Mouse (Mus musculus) forebrain, embryonic 10.5 days (tissue): Measurements from ENCODE around the gene Vamp2. TPM values are rescaled to one million over a fixed set of nuclear protein-coding genes. Genes with fewer than 3 reads are reported as not detected.

Source experiments
- DNase-seq: peaks from one replicate; pipeline ENCODE4 v3.0.0-alpha.2; 2017; ENCODE audit warnings: low spot score; ENCODE audit errors: extremely low spot score
- H3K27ac ChIP-seq: fragments of 300-500 bp; sonication (generic); 2 replicates; pipeline ENCODE4 v1.5.1; 2016; ENCODE audit warnings: mild to moderate bottlenecking
- H3K27me3 ChIP-seq: fragments of 300-500 bp; sonication (generic); 2 replicates; pipeline ENCODE4 v1.6.1; 2016; ENCODE audit warnings: mild to moderate bottlenecking; ENCODE audit not compliant: poor library complexity, severe bottlenecking
- H3K36me3 ChIP-seq: fragments of 300-500 bp; sonication (generic); replicated peaks from 2 replicates; pipeline ENCODE4 v1.6.1; 2016; ENCODE audit warnings: mild to moderate bottlenecking, moderate library complexity
- H3K4me1 ChIP-seq: fragments of 300-500 bp; sonication (generic); 2 replicates; pipeline ENCODE4 v1.6.1; 2016
- H3K4me3 ChIP-seq: fragments of 300-500 bp; sonication (generic); 2 replicates; pipeline ENCODE4 v1.5.1; 2016; ENCODE audit warnings: mild to moderate bottlenecking, moderate library complexity
- H3K9me3 ChIP-seq: fragments of 300-500 bp; sonication (generic); 2 replicates; pipeline ENCODE4 v1.6.1; 2016; ENCODE audit warnings: mild to moderate bottlenecking, moderate library complexity
- WGBS: fragments of 180-500 bp; shearing (Covaris S2); methylation state at CpG from one replicate; pipeline ENCODE4 v1.1.7; 2016; 5-methylcytosine and 5-hydroxymethylcytosine counted together
- polyA plus RNA-seq: library from polyadenylated mRNA; unstranded; fragments of >200 nt; fragmentation: Nextera tagmentation; extraction: Ambion mirVana; gene quantifications from 2 replicates; pipeline ENCODE4 v1.2.1, GENCODE M21; 2016

The Vamp2 gene
- polyA plus RNA-seq, 1 experiment from 2014 or later, result 57.6 TPM

DNA sequence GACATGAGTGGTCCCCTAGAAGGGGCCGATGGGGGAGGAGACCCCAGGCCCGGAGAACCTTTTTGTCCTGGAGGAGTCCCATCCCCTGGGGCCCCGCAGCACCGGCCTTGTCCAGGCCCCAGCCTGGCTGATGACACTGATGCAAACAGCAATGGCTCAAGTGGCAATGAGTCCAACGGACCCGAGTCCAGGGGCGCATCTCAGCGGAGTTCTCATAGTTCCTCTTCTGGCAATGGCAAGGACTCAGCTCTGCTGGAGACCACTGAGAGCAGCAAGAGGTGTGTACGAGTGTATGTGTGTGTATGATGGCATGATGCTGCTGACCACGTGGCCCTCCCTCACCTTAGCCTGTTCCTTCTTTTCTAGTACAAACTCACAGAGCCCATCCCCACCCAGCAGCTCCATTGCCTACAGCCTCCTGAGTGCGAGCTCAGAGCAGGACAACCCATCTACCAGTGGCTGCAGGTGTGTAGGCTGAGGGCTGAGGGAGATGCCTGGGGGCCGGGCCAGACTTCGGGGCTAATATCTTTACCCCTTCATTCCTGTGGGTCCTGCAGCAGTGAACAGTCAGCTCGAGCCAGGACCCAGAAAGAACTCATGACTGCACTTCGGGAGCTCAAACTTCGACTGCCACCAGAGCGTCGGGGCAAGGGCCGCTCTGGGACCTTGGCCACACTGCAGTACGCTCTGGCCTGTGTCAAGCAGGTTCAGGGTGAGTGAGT lies 12.5 kb downstream of the Vamp2 start:
- no peak for DNase-seq
- no peaks in the 10 kb centered on the region for H3K27me3 ChIP-seq
- H3K4me1 ChIP-seq, result peaks cover 53% of the 10 kb centered on the region
- H3K9me3 ChIP-seq, result no peaks in the 10 kb centered on the region
- WGBS, result 94% methylated on average over 20 of the region's 20 CpGs
- peak overlapping the region; percentile 86 for H3K27ac ChIP-seq
- peaks cover 53% of the 10 kb centered on the region for H3K36me3 ChIP-seq
- H3K4me3 ChIP-seq, result peak overlapping the region; percentile 65

DNA sequence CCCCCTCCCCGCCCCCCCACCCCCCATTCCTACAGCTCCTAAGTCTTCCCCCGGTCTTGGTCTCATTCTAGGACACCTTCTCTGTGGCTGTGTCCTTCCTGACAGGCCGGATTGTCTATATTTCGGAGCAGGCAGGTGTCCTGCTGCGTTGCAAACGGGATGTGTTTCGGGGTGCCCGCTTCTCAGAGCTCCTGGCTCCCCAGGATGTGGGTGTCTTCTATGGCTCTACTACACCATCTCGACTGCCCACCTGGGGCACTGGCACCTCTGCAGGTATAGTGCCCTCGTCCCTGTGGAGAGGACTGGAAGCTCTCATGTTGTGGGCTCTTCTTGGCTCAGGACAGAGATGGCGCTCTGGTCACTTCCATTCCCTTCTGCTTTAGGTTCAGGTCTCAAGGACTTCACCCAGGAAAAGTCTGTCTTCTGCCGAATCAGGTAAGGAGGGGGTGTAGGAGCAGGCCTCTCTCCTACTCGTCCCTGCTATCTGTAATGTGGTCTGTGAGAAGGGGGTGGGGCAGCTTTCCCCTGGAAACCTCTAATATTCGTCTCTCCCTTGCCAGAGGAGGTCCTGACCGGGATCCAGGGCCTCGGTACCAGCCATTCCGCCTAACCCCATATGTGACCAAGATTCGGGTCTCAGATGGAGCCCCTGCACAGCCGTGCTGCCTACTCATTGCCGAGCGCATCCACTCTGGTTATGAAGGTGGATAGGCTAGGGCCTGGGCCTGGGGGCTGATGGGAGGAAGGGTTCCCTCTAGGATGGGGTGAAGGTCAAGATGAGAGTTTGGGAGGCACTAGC lies 13.5 kb downstream of the Vamp2 start:
- no peak overlapping the region for H3K4me3 ChIP-seq
- no peak overlapping the region for H3K27ac ChIP-seq
- DNase-seq, result no peak
- peaks cover 43% of the 10 kb centered on the region for H3K4me1 ChIP-seq
- H3K36me3 ChIP-seq, result peaks cover 63% of the 10 kb centered on the region
- H3K9me3 ChIP-seq, result no peaks in the 10 kb centered on the region
- H3K27me3 ChIP-seq, result no peaks in the 10 kb centered on the region
- WGBS, result 89% methylated on average over 21 of the region's 21 CpGs

DNA sequence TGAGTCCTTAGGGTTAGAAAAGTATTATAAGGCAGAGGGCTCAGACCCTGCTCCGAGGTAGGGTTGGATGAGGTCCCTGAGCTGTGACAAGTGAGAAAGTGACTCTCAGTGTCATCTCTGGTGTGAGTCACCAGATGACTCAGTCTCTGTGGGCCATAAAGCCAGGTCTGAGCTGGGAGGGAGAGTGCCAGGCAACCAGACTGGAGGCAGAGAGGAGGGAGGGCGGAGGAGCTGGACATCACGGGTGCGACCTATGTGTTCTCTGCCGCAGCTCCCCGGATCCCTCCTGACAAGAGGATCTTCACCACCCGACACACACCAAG lies 14.1 kb downstream of the Vamp2 start:
- peaks cover 69% of the 10 kb centered on the region for H3K36me3 ChIP-seq
- DNase-seq, result no peak
- 93% methylated on average over 7 of the region's 7 CpGs for WGBS

DNA sequence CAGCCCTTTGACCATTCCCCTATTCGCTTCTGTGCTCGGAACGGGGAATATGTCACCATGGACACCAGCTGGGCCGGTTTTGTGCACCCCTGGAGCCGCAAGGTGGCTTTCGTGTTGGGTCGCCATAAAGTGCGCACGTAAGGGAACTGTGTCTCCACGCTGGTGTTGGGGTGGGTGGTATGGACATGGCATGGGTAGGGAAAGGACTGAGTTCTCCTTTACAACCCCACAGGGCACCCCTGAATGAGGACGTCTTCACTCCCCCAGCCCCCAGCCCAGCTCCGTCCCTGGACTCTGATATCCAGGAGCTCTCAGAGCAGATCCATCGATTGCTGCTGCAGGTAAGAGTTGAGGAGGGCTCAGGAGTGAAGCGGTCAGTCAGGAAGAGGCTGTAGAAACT lies 14.8 kb downstream of the Vamp2 start:
- no peak overlapping the region; the same call in 1 of the 2 replicates for H3K4me3 ChIP-seq
- H3K9me3 ChIP-seq, result no peaks in the 10 kb centered on the region
- DNase-seq, result no peak
- WGBS, result 95% methylated on average over 14 of the region's 14 CpGs
- H3K27me3 ChIP-seq, result no peaks in the 10 kb centered on the region
- peaks cover 77% of the 10 kb centered on the region for H3K36me3 ChIP-seq
- peaks cover 30% of the 10 kb centered on the region for H3K4me1 ChIP-seq
- no peak overlapping the region for H3K27ac ChIP-seq

More for the DNA sequence above, 14.1 kb downstream of the Vamp2 start:
- Histone ChIP-seq H3K4me1 (peaks cover 37% of the 10 kb centered on the region), H3K27me3 (no peaks in the 10 kb centered on the region), H3K9me3 (no peaks in the 10 kb centered on the region), H3K27ac (no peak overlapping the region), H3K4me3 (no peak overlapping the region)

DNA sequence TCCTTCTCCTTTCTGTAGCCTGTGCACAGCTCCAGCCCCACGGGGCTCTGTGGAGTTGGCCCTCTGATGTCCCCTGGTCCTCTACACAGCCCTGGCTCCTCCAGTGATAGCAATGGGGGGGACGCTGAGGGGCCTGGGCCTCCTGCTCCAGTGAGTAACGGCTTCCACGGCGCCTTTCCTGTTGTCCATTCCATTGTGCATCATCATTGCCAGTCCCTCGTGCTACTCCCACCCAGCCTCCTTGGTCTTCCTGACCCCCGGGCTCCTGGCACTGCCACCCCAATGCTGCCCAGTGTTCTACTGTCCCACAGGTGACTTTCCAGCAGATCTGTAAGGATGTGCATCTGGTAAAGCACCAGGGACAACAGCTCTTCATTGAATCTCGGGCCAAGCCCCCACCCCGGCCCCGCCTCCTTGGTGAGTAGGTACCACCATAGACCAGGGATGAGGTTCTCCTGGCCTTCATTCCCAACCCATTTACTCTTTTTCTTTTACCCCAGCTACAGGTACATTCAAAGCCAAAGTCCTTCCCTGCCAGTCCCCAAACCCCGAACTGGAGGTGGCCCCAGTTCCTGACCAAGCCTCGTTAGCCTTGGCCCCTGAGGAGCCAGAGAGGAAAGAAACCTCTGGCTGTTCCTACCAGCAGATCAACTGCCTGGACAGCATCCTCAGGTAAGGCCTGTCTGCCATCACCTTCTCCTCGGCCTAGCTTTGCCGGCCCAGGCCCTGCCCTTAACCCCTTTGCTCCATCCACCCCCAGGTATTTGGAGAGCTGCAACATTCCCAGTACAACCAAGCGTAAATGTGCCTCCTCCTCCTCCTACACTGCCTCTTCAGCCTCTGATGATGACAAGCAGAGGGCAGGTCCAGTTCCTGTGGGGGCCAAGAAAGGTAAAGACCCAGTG lies 15.5 kb downstream of the Vamp2 start:
- no peaks in the 10 kb centered on the region for H3K27me3 ChIP-seq
- 90% methylated on average over 15 of the region's 15 CpGs for WGBS
- H3K36me3 ChIP-seq, result peaks cover 83% of the 10 kb centered on the region
- H3K9me3 ChIP-seq, result no peaks in the 10 kb centered on the region
- no peak for DNase-seq
- H3K4me1 ChIP-seq, result peaks cover 23% of the 10 kb centered on the region
- H3K27ac ChIP-seq, result peak overlapping the region; percentile 13; the same call in 1 of the 2 replicates
- H3K4me3 ChIP-seq, result no peak overlapping the region; the same call in 1 of the 2 replicates

DNA sequence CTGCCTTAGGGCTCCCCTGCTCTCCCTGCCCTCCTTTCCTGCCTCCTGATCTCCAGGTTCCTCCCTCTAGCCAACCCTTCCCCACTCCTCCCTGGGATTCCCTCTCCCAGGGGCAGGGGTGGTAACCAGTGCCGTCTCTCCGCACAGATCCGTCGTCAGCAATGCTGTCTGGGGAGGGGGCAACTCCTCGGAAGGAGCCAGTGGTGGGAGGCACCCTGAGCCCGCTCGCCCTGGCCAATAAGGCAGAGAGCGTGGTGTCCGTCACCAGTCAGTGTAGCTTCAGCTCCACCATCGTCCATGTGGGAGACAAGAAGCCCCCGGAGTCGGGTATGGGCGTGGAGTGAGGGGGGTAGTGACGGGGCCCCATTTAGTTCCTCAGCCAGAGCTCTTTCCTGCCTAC lies 16.2 kb downstream of the Vamp2 start:
- Histone ChIP-seq H3K4me1 (peaks cover 23% of the 10 kb centered on the region), H3K36me3 (peaks cover 90% of the 10 kb centered on the region), H3K27ac (peak overlapping the region; percentile 13; the same call in 1 of the 2 replicates), H3K27me3 (no peaks in the 10 kb centered on the region), H3K4me3 (no peak overlapping the region; the same call in 1 of the 2 replicates), H3K9me3 (no peaks in the 10 kb centered on the region)
- no peak for DNase-seq
- WGBS, result 89% methylated on average over 14 of the region's 14 CpGs

DNA sequence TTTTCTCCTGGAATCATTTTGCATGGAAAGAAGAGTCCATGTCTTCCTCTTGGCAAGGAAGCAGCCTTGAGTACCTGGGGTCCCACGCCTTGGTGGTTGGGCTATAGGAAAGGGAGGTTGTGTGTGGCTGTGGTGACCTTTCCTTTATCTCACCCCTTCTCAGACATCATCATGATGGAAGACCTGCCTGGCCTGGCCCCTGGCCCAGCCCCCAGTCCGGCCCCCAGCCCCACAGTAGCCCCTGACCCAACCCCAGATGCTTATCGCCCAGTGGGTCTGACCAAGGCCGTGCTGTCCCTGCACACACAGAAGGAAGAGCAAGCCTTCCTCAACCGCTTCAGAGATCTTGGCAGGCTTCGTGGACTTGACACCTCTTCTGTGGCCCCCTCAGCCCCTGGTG lies 16.9 kb downstream of the Vamp2 start:
- H3K9me3 ChIP-seq, result no peaks in the 10 kb centered on the region
- DNase-seq, result no peak
- peaks cover 22% of the 10 kb centered on the region for H3K4me1 ChIP-seq
- peaks cover 92% of the 10 kb centered on the region for H3K36me3 ChIP-seq
- no peaks in the 10 kb centered on the region for H3K27me3 ChIP-seq
- WGBS, result 89% methylated on average over 6 of the region's 6 CpGs
- peak overlapping the region; percentile 9; the same call in 1 of the 2 replicates for H3K4me3 ChIP-seq
- no peak overlapping the region for H3K27ac ChIP-seq

DNA sequence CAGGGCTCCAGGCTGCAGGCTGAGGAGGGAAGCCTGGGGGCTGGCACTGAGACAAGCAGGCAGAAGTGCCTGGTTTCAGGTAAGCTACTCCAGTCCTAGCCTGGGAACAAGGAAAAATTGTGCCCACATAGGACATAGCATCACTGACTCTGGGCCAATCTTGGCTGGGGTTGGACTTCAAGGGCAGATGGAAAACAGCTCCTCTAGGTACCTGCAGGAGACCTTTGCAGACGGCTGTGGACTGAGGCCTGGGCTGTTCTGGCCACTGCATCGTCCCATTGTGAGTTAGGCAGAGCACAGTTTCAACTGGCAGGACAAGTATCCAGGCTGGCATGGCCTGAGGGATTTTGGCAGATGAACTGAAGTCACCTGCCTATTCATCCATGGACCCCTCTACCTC lies 17.5 kb downstream of the Vamp2 start:
- no peak for DNase-seq

DNA sequence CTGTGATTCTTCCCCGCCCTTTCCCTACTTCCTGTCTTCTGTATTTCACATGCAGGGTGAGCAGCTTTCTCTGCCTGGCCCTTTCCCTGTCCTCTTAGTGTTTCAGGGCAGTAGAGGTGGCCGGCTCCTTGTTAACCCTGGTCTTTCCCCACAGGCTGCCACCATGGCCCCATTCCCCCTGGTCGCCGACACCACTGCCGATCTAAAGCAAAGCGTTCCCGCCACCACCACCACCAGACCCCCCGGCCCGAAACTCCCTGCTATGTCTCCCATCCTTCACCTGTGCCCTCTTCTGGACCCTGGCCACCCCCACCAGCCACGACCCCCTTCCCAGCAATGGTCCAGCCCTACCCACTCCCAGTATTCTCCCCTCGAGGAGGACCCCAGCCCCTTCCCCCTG lies 18.0 kb downstream of the Vamp2 start:
- H3K4me1 ChIP-seq, result peaks cover 15% of the 10 kb centered on the region
- H3K36me3 ChIP-seq, result peaks cover 83% of the 10 kb centered on the region
- no peak overlapping the region for H3K27ac ChIP-seq
- H3K9me3 ChIP-seq, result no peaks in the 10 kb centered on the region
- H3K4me3 ChIP-seq, result no peak overlapping the region
- WGBS, result 86% methylated on average over 11 of the region's 11 CpGs
- no peak for DNase-seq
- peaks cover under 1% of the 10 kb centered on the region; the same call in 1 of the 2 replicates for H3K27me3 ChIP-seq

More for the DNA sequence above, 17.5 kb downstream of the Vamp2 start:
- Histone ChIP-seq H3K4me1 (peaks cover 16% of the 10 kb centered on the region), H3K36me3 (peaks cover 89% of the 10 kb centered on the region), H3K4me3 (peak overlapping the region; percentile 9; the same call in 1 of the 2 replicates), H3K27me3 (no peaks in the 10 kb centered on the region), H3K9me3 (no peaks in the 10 kb centered on the region), H3K27ac (no peak overlapping the region)
- WGBS, result 78% methylated on average over 2 of the region's 2 CpGs

DNA sequence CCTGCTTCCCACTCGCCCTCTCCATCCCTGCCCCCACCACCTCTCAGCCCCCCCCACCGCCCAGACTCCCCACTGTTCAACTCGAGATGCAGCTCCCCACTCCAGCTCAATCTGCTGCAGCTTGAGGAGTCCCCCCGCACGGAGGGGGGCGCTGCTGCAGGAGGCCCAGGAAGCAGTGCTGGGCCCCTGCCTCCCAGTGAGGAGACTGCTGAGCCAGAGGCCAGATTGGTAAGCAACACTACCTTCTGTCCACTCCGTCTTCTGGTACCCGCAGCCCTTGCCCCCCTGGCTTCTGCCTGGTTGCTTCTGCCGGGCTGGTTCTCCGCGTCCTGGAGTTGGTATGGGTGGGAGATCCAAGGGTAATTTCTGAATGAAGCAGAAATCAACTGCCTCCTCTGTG lies 18.6 kb downstream of the Vamp2 start:
- WGBS, result 86% methylated on average over 11 of the region's 11 CpGs
- H3K27ac ChIP-seq, result no peak overlapping the region
- no peak overlapping the region for H3K4me3 ChIP-seq
- peaks cover 78% of the 10 kb centered on the region for H3K36me3 ChIP-seq
- H3K27me3 ChIP-seq, result peaks cover 6% of the 10 kb centered on the region
- H3K9me3 ChIP-seq, result no peaks in the 10 kb centered on the region
- no peak for DNase-seq
- peaks cover 21% of the 10 kb centered on the region for H3K4me1 ChIP-seq

DNA sequence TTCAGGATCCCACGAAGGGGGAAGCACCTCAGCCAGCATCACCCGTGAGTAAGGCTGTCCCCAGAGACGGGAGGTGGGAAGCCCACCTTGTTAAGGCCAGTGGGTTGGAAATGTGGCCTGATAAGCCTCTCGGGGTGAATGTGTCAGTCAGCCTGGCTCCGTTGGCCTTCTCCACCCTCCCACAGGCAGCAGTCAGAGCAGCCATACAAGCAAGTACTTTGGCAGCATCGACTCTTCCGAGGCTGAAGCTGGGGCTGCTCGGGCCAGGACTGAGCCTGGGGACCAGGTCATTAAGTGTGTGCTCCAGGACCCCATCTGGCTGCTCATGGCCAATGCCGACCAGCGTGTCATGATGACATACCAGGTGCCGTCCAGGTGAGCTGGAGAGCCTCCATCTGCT lies 19.4 kb downstream of the Vamp2 start:
- no peak for DNase-seq
- H3K27ac ChIP-seq, result no peak overlapping the region
- H3K9me3 ChIP-seq, result no peaks in the 10 kb centered on the region
- peaks cover 28% of the 10 kb centered on the region for H3K4me1 ChIP-seq
- peak overlapping the region; percentile 18; the same call in 1 of the 2 replicates for H3K4me3 ChIP-seq
- 91% methylated on average over 11 of the region's 11 CpGs for WGBS
- peaks cover 70% of the 10 kb centered on the region for H3K36me3 ChIP-seq
- peaks cover 13% of the 10 kb centered on the region for H3K27me3 ChIP-seq

DNA sequence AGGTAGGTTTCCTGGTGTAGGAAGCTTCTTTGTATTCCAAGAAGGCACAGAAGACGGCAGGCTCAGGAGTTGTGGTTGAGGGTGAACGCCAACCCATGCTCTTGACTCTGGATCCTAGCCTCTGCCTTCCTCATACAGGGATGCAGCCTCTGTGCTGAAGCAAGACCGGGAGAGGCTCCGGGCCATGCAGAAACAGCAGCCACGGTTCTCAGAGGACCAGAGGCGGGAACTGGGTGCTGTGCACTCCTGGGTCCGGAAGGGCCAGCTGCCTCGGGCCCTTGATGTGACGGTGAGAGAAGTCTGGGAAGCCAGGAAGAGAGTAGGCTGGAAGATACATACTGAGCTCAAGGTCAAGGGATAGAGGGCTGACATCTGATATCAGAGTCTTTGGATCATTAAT lies 19.9 kb downstream of the Vamp2 start:
- H3K36me3 ChIP-seq, result peaks cover 64% of the 10 kb centered on the region
- WGBS, result 94% methylated on average over 9 of the region's 9 CpGs
- H3K4me3 ChIP-seq, result 0 out of 2 replicates have a peak overlapping the region, but pooled peaks have one; percentile 10

More for the DNA sequence above, 19.9 kb downstream of the Vamp2 start:
- Histone ChIP-seq H3K9me3 (no peaks in the 10 kb centered on the region), H3K27ac (no peak overlapping the region), H3K27me3 (peaks cover 19% of the 10 kb centered on the region), H3K4me1 (peaks cover 28% of the 10 kb centered on the region)
- DNase-seq, result no peak
